Mouse (Mus musculus) kidney, postnatal 0 days (tissue): ENCODE measurements around the gene Mrpl36. TPM values are rescaled to one million over a fixed set of nuclear protein-coding genes. Genes with fewer than 3 reads are reported as not detected.

Source experiments
- ATAC-seq: fragments of 200-750 bp; cut with Nextera tagmentation; replicated peaks from 2 replicates; pipeline ENCODE4 v1.8.0; 2017; ENCODE audit warnings: low read depth, moderate number of reproducible peaks, moderate TSS enrichment, moderate library complexity; ENCODE audit not compliant: low FRiP score
- DNase-seq: peaks from one replicate; pipeline ENCODE4 v3.0.0-alpha.2; 2016; ENCODE audit warnings: low spot score
- H3K27ac ChIP-seq: fragments of 300-500 bp; sonication (generic); 2 replicates; pipeline ENCODE4 v1.5.1; 2014; ENCODE audit warnings: mild to moderate bottlenecking
- H3K27me3 ChIP-seq: fragments of 300-500 bp; sonication (generic); 2 replicates; pipeline ENCODE4 v1.6.1; 2014; ENCODE audit warnings: low read length, mixed read lengths; ENCODE audit not compliant: insufficient read depth
- H3K36me3 ChIP-seq: fragments of 300-500 bp; sonication (generic); 2 replicates; pipeline ENCODE4 v1.6.1; 2014; ENCODE audit warnings: low read length, mixed read lengths; ENCODE audit not compliant: insufficient read depth
- H3K4me1 ChIP-seq: fragments of 300-500 bp; sonication (generic); replicated peaks from 2 replicates; pipeline ENCODE4 v1.6.1; 2014; ENCODE audit warnings: antibody characterized with exemption, low read length, mixed read lengths; ENCODE audit not compliant: insufficient read depth
- H3K4me2 ChIP-seq: fragments of 300-500 bp; sonication (generic); 2 replicates; pipeline ENCODE4 v1.6.1; 2014; ENCODE audit warnings: mild to moderate bottlenecking, low read length, moderate library complexity, mixed read lengths
- H3K4me3 ChIP-seq: fragments of 300-500 bp; sonication (generic); replicated peaks from 2 replicates; pipeline ENCODE4 v1.5.1; 2014; ENCODE audit warnings: low read depth, low read length
- H3K9ac ChIP-seq: fragments of 300-500 bp; sonication (generic); 2 replicates; pipeline ENCODE4 v1.6.1; 2014; ENCODE audit warnings: low read depth, low read length
- H3K9me3 ChIP-seq: fragments of 300-500 bp; sonication (generic); replicated peaks from 2 replicates; pipeline ENCODE4 v1.6.1; 2016; ENCODE audit warnings: low read length, inconsistent platforms, mixed read lengths
- CTCF ChIP-seq: IDR thresholded peaks from 2 replicates; pipeline ENCODE4 v1.5.1; 2016; ENCODE audit warnings: antibody characterized with exemption, low read depth, mild to moderate bottlenecking, moderate library complexity
- WGBS: fragments of 180-500 bp; shearing (Covaris S2); extraction: QIAGEN DNeasy Blood & Tissue Kit; methylation state at CpG from one replicate; pipeline ENCODE4 v1.1.7; 2014; 5-methylcytosine and 5-hydroxymethylcytosine counted together
- polyA plus RNA-seq: library from polyadenylated mRNA; unstranded; fragments of >200 nt; fragmentation: Nextera tagmentation; extraction: Ambion mirVana; gene quantifications from 2 replicates; pipeline ENCODE4 v1.2.1, GENCODE M21; 2015

Gene Mrpl36
- polyA plus RNA-seq, 1 experiment from 2014 or later: 153 TPM

GRCm38 (mm10) chr13:73298717-73299116, 29.6 kb upstream of the Mrpl36 start:
- TF ChIP-seq CTCF: no peak
- Histone ChIP-seq H3K9me3 (no peaks in the 10 kb centered on the region), H3K27ac (no peak overlapping the region), H3K27me3 (no peaks in the 10 kb centered on the region), H3K9ac (no peak overlapping the region), H3K4me3 (no peak overlapping the region), H3K4me1 (no peaks in the 10 kb centered on the region), H3K36me3 (no peaks in the 10 kb centered on the region), H3K4me2 (no peak overlapping the region)
- ATAC-seq (no peak), DNase-seq (no peak)
- WGBS: 73% methylated on average over 4 of the region's 4 CpGs

GRCm38 (mm10) chr13:73299322-73299721, 29.0 kb upstream of the Mrpl36 start:
- 90% methylated on average over 5 of the region's 5 CpGs for WGBS
- H3K27ac ChIP-seq: no peak overlapping the region
- no peak overlapping the region for H3K4me3 ChIP-seq
- H3K27me3 ChIP-seq: no peaks in the 10 kb centered on the region
- H3K9ac ChIP-seq: no peak overlapping the region
- H3K4me2 ChIP-seq: no peak overlapping the region
- H3K4me1 ChIP-seq: no peaks in the 10 kb centered on the region
- no peak for ATAC-seq
- DNase-seq: no peak
- no peaks in the 10 kb centered on the region for H3K9me3 ChIP-seq
- no peaks in the 10 kb centered on the region for H3K36me3 ChIP-seq
- no peak for TF ChIP-seq CTCF

GRCm38 (mm10) chr13:73304729-73305128, 23.6 kb upstream of the Mrpl36 start:
- Histone ChIP-seq H3K4me3 (no peak overlapping the region), H3K36me3 (no peaks in the 10 kb centered on the region), H3K9me3 (no peaks in the 10 kb centered on the region), H3K27ac (no peak overlapping the region), H3K9ac (no peak overlapping the region), H3K4me1 (no peaks in the 10 kb centered on the region), H3K27me3 (no peaks in the 10 kb centered on the region), H3K4me2 (no peak overlapping the region)
- no peak for ATAC-seq
- no peak for TF ChIP-seq CTCF
- DNase-seq: no peak
- WGBS: 47% methylated on average over 6 of the region's 6 CpGs

- 50% methylated on average over 8 of the region's 8 CpGs for WGBS
- ATAC-seq: no peak; the same call in 1 of the 2 replicates
These were observed 22.8 kb upstream of the Mrpl36 start for GRCm38 (mm10) chr13:73305398-73306084.

GRCm38 (mm10) chr13:73306085-73306410, 22.3 kb upstream of the Mrpl36 start:
- Histone ChIP-seq H3K9me3 (no peaks in the 10 kb centered on the region), H3K4me2 (no peak overlapping the region), H3K4me3 (no peak overlapping the region), H3K36me3 (no peaks in the 10 kb centered on the region), H3K27ac (no peak overlapping the region), H3K9ac (no peak overlapping the region), H3K4me1 (no peaks in the 10 kb centered on the region), H3K27me3 (no peaks in the 10 kb centered on the region)
- no peak for DNase-seq
- ATAC-seq: no peak
- TF ChIP-seq CTCF: no peak
- 80% methylated on average over 4 of the region's 4 CpGs for WGBS

More at GRCm38 (mm10) chr13:73305398-73306084, 22.8 kb upstream of the Mrpl36 start:
- Histone ChIP-seq H3K9ac (no peak overlapping the region), H3K4me3 (no peak overlapping the region), H3K4me2 (no peak overlapping the region), H3K27ac (no peak overlapping the region), H3K27me3 (no peaks in the 10 kb centered on the region), H3K36me3 (no peaks in the 10 kb centered on the region), H3K9me3 (no peaks in the 10 kb centered on the region), H3K4me1 (no peaks in the 10 kb centered on the region)
- TF ChIP-seq CTCF: no peak
- DNase-seq: no peak

GRCm38 (mm10) chr13:73306430-73306829, 21.9 kb upstream of the Mrpl36 start:
- Histone ChIP-seq H3K36me3 (no peaks in the 10 kb centered on the region), H3K4me1 (no peaks in the 10 kb centered on the region), H3K4me2 (no peak overlapping the region), H3K9me3 (no peaks in the 10 kb centered on the region), H3K27me3 (no peaks in the 10 kb centered on the region), H3K27ac (no peak overlapping the region), H3K9ac (no peak overlapping the region), H3K4me3 (no peak overlapping the region)
- ATAC-seq (no peak), DNase-seq (no peak)
- no peak for TF ChIP-seq CTCF
- WGBS: 78% methylated on average over 4 of the region's 4 CpGs
